Mouse (Mus musculus) C2C12 (cell line): ENCODE measurements around the gene C330021F23Rik.

Source experiments
- CEBPB ChIP-seq: IDR thresholded peaks from one replicate; pipeline ENCODE4 v1.6.1; 2011; ENCODE audit warnings: low read depth, mild to moderate bottlenecking, control low read depth, moderate library complexity
- CTCF ChIP-seq: IDR thresholded peaks from one replicate; pipeline ENCODE4 v1.5.1; 2011; ENCODE audit not compliant: control insufficient read depth, insufficient read depth, insufficient read length
- MAX ChIP-seq: IDR thresholded peaks from one replicate; pipeline ENCODE4 v1.6.1; 2011; ENCODE audit warnings: mild to moderate bottlenecking, control low read depth
- MYOD1 ChIP-seq: IDR thresholded peaks from one replicate; pipeline ENCODE4 v1.6.1; 2011; ENCODE audit warnings: low read depth; ENCODE audit not compliant: control insufficient read depth, insufficient read length
- MYOG ChIP-seq: IDR thresholded peaks from one replicate; pipeline ENCODE4 v1.6.1; 2011; ENCODE audit not compliant: control insufficient read depth, insufficient read length; ENCODE audit errors: extremely low read depth
- USF1 ChIP-seq: IDR thresholded peaks from one replicate; pipeline ENCODE4 v1.6.1; 2011; ENCODE audit warnings: low read depth, mild to moderate bottlenecking, control low read depth, moderate library complexity

GRCm38 (mm10) chr8:3600401-3600800 is 32.6 kb downstream of the C330021F23Rik start:
- no peak for TF ChIP-seq CTCF
- no peak for TF ChIP-seq USF1
- no peak for TF ChIP-seq MYOG
- no peak for TF ChIP-seq CEBPB
- no peak for TF ChIP-seq MYOD1
- no peak for TF ChIP-seq MAX
